Mouse (Mus musculus) brain, adult 2 months (tissue): Measurements from ENCODE around the gene Chst5.

Experiments
- DNase-seq: peaks from one replicate; pipeline ENCODE4 v3.0.0; 2011; ENCODE audit warnings: low read depth, low spot score

Chst5 gene

GRCm38 (mm10) chr8:111931721-111932120, 21.5 kb upstream of the Chst5 start:
- no peak for DNase-seq

- DNase-seq = no peak
Measured at GRCm38 (mm10) chr8:111929648-111930344, 19.5 kb upstream of the Chst5 start.

- no peak for DNase-seq
Measured at GRCm38 (mm10) chr8:111924976-111925375, 14.7 kb upstream of the Chst5 start.

GRCm38 (mm10) chr8:111923383-111923804, 13.1 kb upstream of the Chst5 start:
- DNase-seq = peak; percentile 91

GRCm38 (mm10) chr8:111920971-111921370, 10.7 kb upstream of the Chst5 start:
- DNase-seq = no peak

GRCm38 (mm10) chr8:111919663-111920062, 9.4 kb upstream of the Chst5 start:
- no peak for DNase-seq

- peak; percentile 49 for DNase-seq
Measured at GRCm38 (mm10) chr8:111912860-111913432, 2.7 kb upstream of the Chst5 start.

GRCm38 (mm10) chr8:111911572-111911971, 1.3 kb upstream of the Chst5 start:
- DNase-seq = peak; percentile 85

- DNase-seq = no peak
Measured at GRCm38 (mm10) chr8:111905500-111906121, 4.6 kb downstream of the Chst5 start.

GRCm38 (mm10) chr8:111902080-111902479, 8.2 kb downstream of the Chst5 start:
- DNase-seq = no peak

- DNase-seq = no peak
Measured at GRCm38 (mm10) chr8:111898586-111898985, 11.7 kb downstream of the Chst5 start.

GRCm38 (mm10) chr8:111894955-111895354, 15.3 kb downstream of the Chst5 start:
- DNase-seq = no peak

GRCm38 (mm10) chr8:111892615-111893014, 17.6 kb downstream of the Chst5 start:
- DNase-seq = no peak

- DNase-seq = no peak
Measured at GRCm38 (mm10) chr8:111891983-111892382, 18.3 kb downstream of the Chst5 start.

- no peak for DNase-seq
Measured at GRCm38 (mm10) chr8:111890911-111891303, 19.3 kb downstream of the Chst5 start.

- peak; percentile 47 for DNase-seq
Measured at GRCm38 (mm10) chr8:111889931-111890910, 20.0 kb downstream of the Chst5 start.

- peak; percentile 40 for DNase-seq
Measured at GRCm38 (mm10) chr8:111888091-111888650, 22.1 kb downstream of the Chst5 start.

- DNase-seq = no peak
Measured at GRCm38 (mm10) chr8:111887479-111887878, 22.8 kb downstream of the Chst5 start.

GRCm38 (mm10) chr8:111883615-111884014, 26.6 kb downstream of the Chst5 start:
- DNase-seq = no peak

GRCm38 (mm10) chr8:111881591-111881990, 28.7 kb downstream of the Chst5 start:
- DNase-seq = peak; percentile 79

- no peak for DNase-seq
Measured at GRCm38 (mm10) chr8:111877711-111878110, 32.5 kb downstream of the Chst5 start.
